20 mouse cellular contexts compared by ENCODE assay signal in the genomic region with DNA sequence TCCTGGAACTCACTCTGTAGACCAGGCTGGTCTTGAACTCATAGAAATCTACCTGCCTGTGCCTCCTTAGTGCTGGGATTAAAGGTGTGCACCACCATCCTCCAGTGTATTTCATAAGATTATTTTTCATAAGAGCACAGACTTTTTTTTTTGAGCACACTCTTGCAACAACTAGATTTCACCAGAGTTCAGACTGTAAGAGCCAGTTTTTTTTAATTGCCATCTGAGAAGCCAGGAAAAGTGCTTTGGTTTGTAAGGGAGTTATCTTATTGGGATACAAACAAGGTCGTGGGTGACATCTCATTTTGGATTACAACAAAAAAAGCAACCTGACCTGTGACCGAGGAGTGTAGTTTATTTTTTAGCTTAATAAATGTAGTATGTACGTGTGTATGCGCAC. TPM values are rescaled to one million over a fixed set of nuclear protein-coding genes. Genes with fewer than 3 reads are reported as not detected.
"Had no signal": no experiment of that assay in that cellular context is flagged by ENCODE, and none has a peak within 500 bp of the region (broad histone marks: within the 10 kb centered on the region; RNA-seq: fewer than 3 reads in every experiment).

No protein-coding gene starts in this region.

- H3K4me2 ChIP-seq: lung, embryonic 15.5 days; midbrain, embryonic 11.5 days; midbrain, embryonic 13.5 days; midbrain, embryonic 15.5 days; neural tube, embryonic 12.5 days had no signal

- DNase-seq: lung, adult 2 months; lung, postnatal 14 days; lung, postnatal 36 days; right cerebral cortex, postnatal 14 days; spleen, adult 18-20 months; thymus, adult 18-20 months; thymus, postnatal 14 days; thymus, postnatal 36 days had no signal

- H3K9me3 ChIP-seq: lung, embryonic 15.5 days; megakaryocyte, embryonic 14.5 days; midbrain, embryonic 13.5 days; midbrain, embryonic 15.5 days; neural tube, embryonic 12.5 days had no signal

- H3K27me3 ChIP-seq: lung, embryonic 15.5 days; megakaryocyte, embryonic 14.5 days; midbrain, embryonic 13.5 days; midbrain, embryonic 15.5 days; neural tube, embryonic 12.5 days had no signal

- H3K27ac ChIP-seq: lung, embryonic 15.5 days; macrophage; midbrain, embryonic 13.5 days; midbrain, embryonic 15.5 days; neural tube, embryonic 12.5 days had no signal

- H3K36me3 ChIP-seq: midbrain, embryonic 15.5 days had no signal

- ATAC-seq: lung, postnatal 0 days; midbrain, embryonic 13.5 days; midbrain, embryonic 15.5 days had no signal

- H3K4me3 ChIP-seq: lung, embryonic 15.5 days; megakaryocyte, embryonic 14.5 days; midbrain, embryonic 13.5 days; midbrain, embryonic 15.5 days; neural tube, embryonic 12.5 days had no signal

- H3K9ac ChIP-seq: lung, embryonic 15.5 days; midbrain, embryonic 13.5 days; midbrain, embryonic 15.5 days; neural tube, embryonic 12.5 days had no signal

RNA-seq across cellular contexts. Expression of a gene that starts 58.8 kb away (rescaled TPM):
- total RNA-seq: monocyte, adult 5-6 weeks; neutrophil, adult 5-6 weeks had no signal
- polyA plus RNA-seq: liver, embryonic 16.5 days; macrophage; midbrain, embryonic 11.5 days; stomach, embryonic 14.5 days had no signal
